In genomic region chr7:70633577-70633976, GRCm38 (mm10) we compare ENCODE assay signal across 10 mouse cellular contexts.
A peak's percentile ranks its signal among the peaks of the same experiment; 100 is the strongest.
DNase-seq lines count a peak whose midpoint lies in the region; ATAC-seq lines count a peak whose summit lies in the region.
"Had no signal": no experiment of that assay in that cellular context is flagged by ENCODE, and none has a peak within 500 bp of the region (broad histone marks: within the 10 kb centered on the region; RNA-seq: fewer than 3 reads in every experiment).

No protein-coding gene starts in this region.

- 0 out of 2 replicates have a peak overlapping the region, but pooled peaks have one; percentile 13 for H3K4me2 ChIP-seq in forebrain, embryonic 11.5 days (ENCODE audit: low read depth, low read length, severe bottlenecking)
- no peak overlapping the region for H3K4me2 ChIP-seq in forebrain, embryonic 15.5 days (replicated peaks)
- peak overlapping the region; percentile 11; the same call in 1 of the 2 replicates for H3K4me2 ChIP-seq in kidney, embryonic 16.5 days (replicated peaks; ENCODE audit: low read depth, low read length)
- H3K4me2 ChIP-seq: lung, embryonic 15.5 days had no signal

- H3K4me3 ChIP-seq in forebrain, embryonic 11.5 days (ENCODE audit: low read depth, low read length), result no peak overlapping the region
- no peak overlapping the region for H3K4me3 ChIP-seq in forebrain, embryonic 15.5 days
- H3K4me3 ChIP-seq in kidney, embryonic 16.5 days (ENCODE audit: low read length), result no peak overlapping the region
- H3K4me3 ChIP-seq: lung, embryonic 15.5 days had no signal

- DNase-seq in forebrain, embryonic 11.5 days (ENCODE audit: low spot score), result no peak
- DNase-seq in right cerebral cortex, postnatal 25 days, result peak; percentile 39
- no peak for DNase-seq in right cerebral cortex, postnatal 10 days (ENCODE audit: low spot score in 2 of 2)
- peak; percentile 21 for DNase-seq in telencephalon, adult 2 months (ENCODE audit: low read depth, low spot score)
- DNase-seq in B cell, adult 2 months, result no peak
- no peak for DNase-seq in testis, postnatal 10 days (ENCODE audit: low spot score)
- DNase-seq: spleen, adult 18-20 months had no signal

- H3K27ac ChIP-seq in forebrain, embryonic 11.5 days (ENCODE audit: low read depth, low read length), result no peak overlapping the region
- no peak overlapping the region for H3K27ac ChIP-seq in forebrain, embryonic 15.5 days (replicated peaks)
- peak overlapping the region; percentile 25; the same call in 1 of the 2 replicates for H3K27ac ChIP-seq in kidney, embryonic 16.5 days (ENCODE audit: low read length)
- H3K27ac ChIP-seq: lung, embryonic 15.5 days had no signal

- ATAC-seq in forebrain, embryonic 11.5 days (replicated peaks; ENCODE audit: low FRiP score), result peak; percentile 39; the same call in 1 of the 2 replicates
- no peak for ATAC-seq in forebrain, embryonic 15.5 days (replicated peaks)
- peak; percentile 51 for ATAC-seq in kidney, embryonic 16.5 days (ENCODE audit: low FRiP score, low TSS enrichment)

- H3K4me1 ChIP-seq in forebrain, embryonic 11.5 days (replicated peaks; ENCODE audit: control insufficient read depth, insufficient read depth, low read length), result peaks cover 6% of the 10 kb centered on the region
- peaks cover 7% of the 10 kb centered on the region for H3K4me1 ChIP-seq in forebrain, embryonic 15.5 days
- H3K4me1 ChIP-seq in kidney, embryonic 16.5 days (ENCODE audit: insufficient read depth, low read length), result peaks cover 12% of the 10 kb centered on the region

- H3K9me3 ChIP-seq in forebrain, embryonic 11.5 days (ENCODE audit: control insufficient read depth, low read length), result no peaks in the 10 kb centered on the region
- H3K9me3 ChIP-seq in forebrain, embryonic 15.5 days, result no peaks in the 10 kb centered on the region
- H3K9me3 ChIP-seq in kidney, embryonic 16.5 days (ENCODE audit: low read length), result no peaks in the 10 kb centered on the region
- H3K9me3 ChIP-seq: lung, embryonic 15.5 days had no signal

- H3K9ac ChIP-seq in forebrain, embryonic 11.5 days (ENCODE audit: low read length), result no peak overlapping the region
- no peak overlapping the region for H3K9ac ChIP-seq in forebrain, embryonic 15.5 days (replicated peaks)
- no peak overlapping the region; the same call in 1 of the 2 replicates for H3K9ac ChIP-seq in kidney, embryonic 16.5 days (replicated peaks; ENCODE audit: low read length)
- H3K9ac ChIP-seq: lung, embryonic 15.5 days had no signal

- WGBS in forebrain, embryonic 11.5 days, result 22% methylated on average over 11 of the region's 11 CpGs
- WGBS in forebrain, embryonic 15.5 days, result 12% methylated on average over 11 of the region's 11 CpGs
- 17% methylated on average over 11 of the region's 11 CpGs for WGBS in kidney, embryonic 16.5 days

- H3K27me3 ChIP-seq in forebrain, embryonic 11.5 days (ENCODE audit: control insufficient read depth, insufficient read depth, low read length), result no peaks in the 10 kb centered on the region
- no peaks in the 10 kb centered on the region for H3K27me3 ChIP-seq in forebrain, embryonic 15.5 days
- no peaks in the 10 kb centered on the region for H3K27me3 ChIP-seq in kidney, embryonic 16.5 days (ENCODE audit: insufficient read depth, low read length)
- H3K27me3 ChIP-seq: lung, embryonic 15.5 days had no signal

- H3K36me3 ChIP-seq in forebrain, embryonic 11.5 days (ENCODE audit: control insufficient read depth, insufficient read depth, low read length), result no peaks in the 10 kb centered on the region
- no peaks in the 10 kb centered on the region for H3K36me3 ChIP-seq in forebrain, embryonic 15.5 days
- H3K36me3 ChIP-seq in kidney, embryonic 16.5 days (ENCODE audit: insufficient read depth, low read length), result no peaks in the 10 kb centered on the region
- H3K36me3 ChIP-seq: lung, embryonic 15.5 days had no signal

Comparison
In these comparisons a context has a peak if more than half of its experiments do, and no peak if none do; other contexts are left out.
1. DNase-seq: peak in right cerebral cortex, postnatal 25 days (single experiment) and telencephalon, adult 2 months (single experiment); none in forebrain, embryonic 11.5 days (single experiment), right cerebral cortex, postnatal 10 days (0 of 2), B cell, adult 2 months (0 of 2) and testis, postnatal 10 days (single experiment).